Mouse (Mus musculus) kidney, adult 10 weeks (tissue): ENCODE results near the gene Tmem140. TPM values are rescaled to one million over a fixed set of nuclear protein-coding genes. Genes with fewer than 3 reads are reported as not detected.

Source experiments
- polyA plus RNA-seq: library from polyadenylated mRNA; stranded (reverse); fragments of 350-450 nt; fragmentation: Illumina TruSeq; extraction: RNeasy Lipid Tissue Mini Kit (QIAGEN cat#74804); gene quantifications from one replicate; pipeline ENCODE4 v1.2.3, GENCODE M21; 2014; ENCODE audit warnings: low read depth, low replicate concordance

Tmem140 gene
- polyA plus RNA-seq: 33.5 TPM

DNA sequence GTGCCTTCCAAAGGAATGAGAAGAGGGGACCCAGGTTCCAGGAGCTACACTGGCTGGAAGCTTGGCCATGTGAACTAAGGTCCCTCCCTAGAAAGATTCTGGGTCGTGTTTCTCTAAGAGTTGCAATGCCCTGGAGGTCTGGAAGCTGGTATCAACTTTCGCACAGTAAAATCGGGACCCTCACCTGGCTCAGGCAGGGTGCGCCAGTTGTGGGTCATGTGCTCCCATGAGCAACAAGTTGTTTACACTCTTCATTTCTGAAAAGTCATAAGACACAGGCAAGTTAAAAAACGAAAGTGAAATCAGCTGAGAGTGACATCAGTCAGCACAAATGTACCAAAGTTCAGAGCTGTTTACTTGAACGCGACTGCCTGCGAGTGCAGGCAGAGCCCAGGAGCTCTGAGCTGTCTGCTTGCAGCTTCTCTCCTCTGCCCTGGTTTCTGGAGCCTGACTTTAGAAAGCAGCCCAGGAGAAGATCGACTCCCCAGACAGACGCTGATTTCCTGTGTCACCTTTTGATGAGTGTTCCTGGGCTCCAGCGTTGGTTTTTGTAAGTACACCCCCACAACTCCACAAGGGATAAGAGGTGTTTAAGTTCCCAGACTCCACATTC, at the start of gene Tmem140:
TSS of gene Tmem140 (plus strand) at position 356 of the 613 bp plus-strand sequence.

GRCm38 (mm10) chr6:34877509-34878321, 14.8 kb downstream of the Tmem140 start, which contains the start of gene Cyren:
Cyren (minus strand) TSS chr6:34878060.

GRCm38 (mm10) chr6:34910371-34911219, 47.6 kb downstream of the Tmem140 start, which contains the start of gene Wdr91:
Wdr91 (minus strand) TSS chr6:34910876.

DNA sequence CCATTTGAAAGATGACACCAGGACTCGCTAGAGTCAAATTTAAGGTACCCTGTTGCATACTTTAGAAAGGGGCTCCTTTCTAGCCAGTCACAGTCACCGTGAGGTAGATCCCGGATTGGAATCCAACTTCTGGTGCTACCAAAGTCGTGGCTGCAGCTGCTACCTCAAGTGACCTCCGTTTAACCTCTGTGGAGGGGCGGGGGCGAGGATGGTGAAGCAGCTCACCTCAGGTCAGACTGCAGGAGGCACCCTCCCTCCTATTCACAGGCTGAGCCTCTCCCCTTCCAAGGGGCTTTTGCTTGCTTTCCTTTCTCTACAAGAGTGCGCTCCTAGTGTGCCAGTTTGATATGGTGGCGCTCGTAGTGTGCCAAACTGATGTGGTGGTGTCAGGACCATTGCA, 57.0 kb downstream of the Tmem140 start, which contains the start of gene Stra8:
TSS of gene Stra8 (plus strand) at position 208 of the 400 bp plus-strand sequence.

Other genes starting within 250 kb of the Tmem140 start
- gene Agbl3, start 82.7 kb upstream of the Tmem140 start, polyA plus RNA-seq: 52.9 TPM
- 0.73 TPM for gene Cyren, start 14.9 kb downstream of the Tmem140 start, polyA plus RNA-seq
- gene Wdr91, start 47.7 kb downstream of the Tmem140 start, polyA plus RNA-seq: 8.0 TPM
- not detected for gene Stra8, start 57.0 kb downstream of the Tmem140 start, polyA plus RNA-seq
- not detected for gene Slc23a4, start 125.3 kb downstream of the Tmem140 start, polyA plus RNA-seq